Mouse (Mus musculus): ENCODE results near the gene Arhgef7.
A peak's percentile ranks its signal among the peaks of the same experiment; 100 is the strongest.

The Arhgef7 gene

DNA sequence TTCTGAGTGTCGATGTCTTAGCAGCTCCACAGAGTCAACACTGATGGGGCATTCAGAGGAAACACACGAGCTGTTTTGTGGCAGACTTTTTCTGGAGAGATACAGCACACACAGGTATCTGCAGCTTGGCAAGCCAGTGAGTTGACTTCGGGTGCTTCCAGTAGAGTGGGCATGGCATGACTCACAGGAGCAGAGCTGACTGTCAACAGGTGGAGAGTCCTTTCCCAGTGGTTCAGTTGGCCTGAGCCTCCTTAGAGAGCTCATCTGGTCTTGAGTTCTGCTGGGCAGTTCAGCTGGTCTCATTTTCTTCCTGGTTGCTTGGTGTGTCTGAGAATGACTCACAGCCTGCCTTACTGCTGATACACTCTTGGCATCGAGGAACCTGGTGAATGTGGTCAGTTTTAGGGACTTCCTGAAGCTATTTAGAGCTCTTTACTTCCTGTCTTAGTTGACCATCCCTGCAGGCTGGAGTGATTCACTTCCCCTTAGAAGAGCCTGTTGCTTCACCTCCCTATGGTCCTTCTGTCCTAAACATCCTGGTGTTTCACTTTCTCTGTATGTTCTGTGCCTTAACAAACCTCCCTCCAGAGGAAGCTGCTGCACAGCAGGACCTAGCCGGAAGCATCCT, 39.8 kb downstream of the Arhgef7 start:
- no peak for DNase-seq (ENCODE audit: low spot score in 2 of 2)

- no peak for DNase-seq (ENCODE audit: low spot score in 2 of 2)
Observed at GRCm38 (mm10) chr8:11770001-11770400, 42.5 kb downstream of the Arhgef7 start.

GRCm38 (mm10) chr8:11770521-11771080, 43.1 kb downstream of the Arhgef7 start:
- no peak for DNase-seq (ENCODE audit: low spot score in 2 of 2)

- DNase-seq (ENCODE audit: low spot score in 2 of 2): no peak
Observed at GRCm38 (mm10) chr8:11771608-11772007, 44.1 kb downstream of the Arhgef7 start.

DNA sequence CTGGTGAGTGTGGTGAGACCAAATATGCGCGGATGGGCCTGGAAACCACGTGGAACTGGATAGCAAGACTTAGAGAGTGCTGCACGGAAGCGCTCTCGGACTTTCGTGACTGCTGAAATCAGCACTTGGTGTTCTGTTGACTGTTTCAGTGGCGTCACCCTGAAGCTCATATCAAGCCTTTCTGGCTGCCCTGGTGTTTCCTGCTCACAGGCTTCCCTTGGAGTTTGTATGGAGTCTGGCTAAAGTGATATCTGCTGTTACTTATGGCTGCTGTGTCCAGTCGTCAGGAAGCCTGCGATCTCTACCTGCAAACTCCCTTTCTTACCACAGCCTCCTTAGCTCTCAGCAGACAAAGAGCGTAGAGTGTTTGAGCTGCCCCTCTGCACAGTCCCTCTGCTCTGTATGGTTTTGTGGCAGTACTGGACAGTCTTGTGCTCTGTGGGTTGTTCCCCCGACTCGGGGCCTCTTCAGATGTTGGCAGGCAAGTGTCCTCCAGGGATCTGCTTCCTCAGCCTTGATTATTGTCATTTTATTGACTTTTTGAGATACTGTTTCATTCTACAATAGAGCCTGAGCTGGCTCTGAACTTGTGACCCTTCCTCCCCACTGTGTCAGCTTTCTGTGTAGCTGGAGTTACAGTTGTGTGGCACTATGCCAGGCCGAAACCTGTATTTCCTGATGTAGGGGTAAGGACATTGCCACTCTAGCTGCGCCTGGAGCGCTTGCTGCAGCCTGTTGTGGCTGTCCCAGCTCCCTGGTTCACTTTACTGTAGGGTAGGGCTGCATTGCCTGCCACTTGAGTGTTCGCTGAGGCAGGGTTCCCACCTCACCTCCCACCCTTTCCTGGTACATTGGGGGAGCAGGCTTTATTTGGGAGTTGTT, 46.9 kb downstream of the Arhgef7 start:
- no peak for DNase-seq (ENCODE audit: low spot score in 2 of 2)

- DNase-seq (ENCODE audit: low spot score in 2 of 2): no peak
Observed at GRCm38 (mm10) chr8:11775889-11776288, 48.4 kb downstream of the Arhgef7 start.

DNA sequence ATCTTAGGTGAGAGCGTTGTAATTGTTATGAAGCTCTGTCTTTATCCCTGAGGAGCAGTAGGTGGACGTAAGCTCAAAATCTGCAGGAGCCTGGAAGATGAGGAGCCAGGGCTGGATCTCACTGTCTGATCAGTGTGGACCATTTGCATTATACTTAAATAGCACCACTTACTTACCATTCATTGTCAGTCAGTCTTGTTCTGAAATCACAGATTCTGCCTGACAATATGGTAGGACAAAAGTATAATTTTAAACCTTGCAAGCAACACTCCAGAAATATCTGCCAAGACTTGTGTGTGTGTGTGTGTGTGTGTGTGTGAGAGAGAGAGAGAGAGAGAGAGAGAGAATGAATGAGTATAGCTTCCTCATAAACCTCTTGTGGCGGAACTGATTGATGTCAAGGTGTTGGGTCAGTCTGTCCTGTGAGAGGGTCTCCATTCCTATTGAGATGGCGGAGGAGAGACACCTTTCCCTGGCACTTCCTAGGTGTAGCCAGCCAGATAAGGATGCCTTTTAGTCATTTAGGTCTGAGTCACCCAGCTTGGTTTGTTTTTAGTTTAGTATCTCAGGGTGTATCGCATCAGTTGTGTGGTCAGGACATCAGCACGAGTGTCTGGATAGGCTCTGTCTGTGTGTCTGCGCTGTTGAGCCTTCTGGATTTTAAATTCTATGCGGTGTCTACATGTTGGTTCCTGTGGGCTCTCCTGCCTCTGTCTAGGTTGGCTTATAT, 49.1 kb downstream of the Arhgef7 start:
- no peak for DNase-seq (ENCODE audit: low spot score in 2 of 2)

GRCm38 (mm10) chr8:11777201-11777600, 49.7 kb downstream of the Arhgef7 start:
- no peak for DNase-seq (ENCODE audit: low spot score in 2 of 2)

- no peak for DNase-seq (ENCODE audit: low spot score in 2 of 2)
Observed at GRCm38 (mm10) chr8:11778646-11779433, 51.3 kb downstream of the Arhgef7 start.

GRCm38 (mm10) chr8:11779844-11780634, 52.5 kb downstream of the Arhgef7 start:
- no peak for DNase-seq (ENCODE audit: low spot score in 2 of 2)

DNA sequence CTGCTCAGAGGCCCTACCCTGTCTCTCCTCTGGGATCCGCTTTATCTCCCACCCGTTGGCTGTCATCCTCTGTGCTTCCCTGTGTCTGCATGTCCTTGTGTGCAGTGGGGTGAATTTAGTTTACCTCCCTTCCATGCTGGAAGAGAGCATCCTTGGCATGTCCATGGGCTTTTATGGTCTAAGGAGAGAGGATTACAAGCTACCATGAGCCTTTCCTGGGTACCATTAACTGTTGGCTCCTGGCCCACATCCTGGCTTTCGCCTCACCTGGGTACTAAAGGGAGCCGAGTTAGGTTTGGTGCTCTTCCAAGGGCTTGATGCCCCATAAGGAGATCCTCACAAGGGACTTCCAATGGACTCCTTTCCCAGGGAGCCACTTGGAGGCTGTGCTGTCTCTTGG, 53.1 kb downstream of the Arhgef7 start:
- no peak for DNase-seq (ENCODE audit: low spot score in 2 of 2)

GRCm38 (mm10) chr8:11782607-11783006, 55.1 kb downstream of the Arhgef7 start:
- DNase-seq (ENCODE audit: low spot score in 2 of 2): no peak

DNA sequence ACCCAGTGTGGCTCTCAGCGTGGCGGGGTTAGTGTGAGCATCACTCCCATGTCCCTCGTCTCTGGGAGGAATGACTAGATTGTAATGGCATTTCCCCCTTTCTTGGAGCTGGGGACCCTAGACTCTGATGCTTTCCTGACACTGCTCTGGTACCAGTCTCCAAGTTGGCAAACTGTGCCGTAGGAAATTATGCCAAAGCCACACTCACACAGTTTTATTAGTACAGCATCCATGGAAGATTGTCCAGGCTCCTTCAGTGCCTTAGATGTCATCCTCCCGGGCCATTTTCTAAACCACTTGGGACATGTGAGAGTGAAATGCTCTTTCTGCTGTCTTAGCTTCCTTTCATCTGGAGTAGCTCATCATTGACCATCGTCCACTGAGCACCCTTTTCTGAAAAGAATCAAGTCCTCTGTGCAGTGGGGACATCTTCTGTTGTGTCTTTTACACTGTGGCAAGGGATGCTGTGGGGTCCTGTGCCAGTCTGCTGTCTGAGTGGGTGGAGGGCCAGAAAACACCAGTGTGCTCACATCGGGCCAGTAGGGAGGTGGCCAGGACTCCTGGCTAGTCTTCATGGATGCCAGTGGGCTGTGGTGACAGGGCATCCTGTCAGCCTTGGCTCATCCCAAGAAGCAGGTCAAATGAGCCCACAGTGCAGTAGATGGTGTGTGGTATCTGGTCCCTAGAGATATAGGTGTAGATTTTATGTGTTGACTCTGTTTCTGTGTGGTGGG, 56.5 kb downstream of the Arhgef7 start:
- no peak for DNase-seq (ENCODE audit: low spot score in 2 of 2)

DNA sequence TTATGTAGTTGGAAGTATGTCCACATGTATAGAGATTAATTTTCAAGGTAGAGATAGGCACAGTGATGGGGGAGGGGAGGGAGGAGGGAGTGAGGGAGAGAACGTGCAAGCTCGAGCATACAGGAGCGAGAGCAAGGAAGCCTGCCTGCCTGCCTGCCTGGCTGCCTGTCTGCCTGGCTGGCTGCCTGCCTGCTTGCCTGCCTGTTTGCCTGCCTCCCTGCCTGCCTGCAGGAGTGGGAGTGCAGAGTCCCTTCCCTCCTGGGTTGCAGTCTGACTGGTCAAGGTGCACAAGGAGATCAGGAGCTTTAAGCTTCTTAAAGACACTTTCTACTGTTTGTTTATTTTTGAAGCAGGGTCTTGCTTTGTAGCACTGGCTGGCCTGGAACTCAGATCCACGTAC, 57.6 kb downstream of the Arhgef7 start:
- no peak for DNase-seq (ENCODE audit: low spot score in 2 of 2)

GRCm38 (mm10) chr8:11785539-11786046, 58.1 kb downstream of the Arhgef7 start:
- no peak for DNase-seq (ENCODE audit: low spot score in 2 of 2)

- DNase-seq (ENCODE audit: low spot score in 2 of 2): peak in 1 of 2 experiments; percentile 52
Observed at GRCm38 (mm10) chr8:11788252-11788651, 60.7 kb downstream of the Arhgef7 start.

DNA sequence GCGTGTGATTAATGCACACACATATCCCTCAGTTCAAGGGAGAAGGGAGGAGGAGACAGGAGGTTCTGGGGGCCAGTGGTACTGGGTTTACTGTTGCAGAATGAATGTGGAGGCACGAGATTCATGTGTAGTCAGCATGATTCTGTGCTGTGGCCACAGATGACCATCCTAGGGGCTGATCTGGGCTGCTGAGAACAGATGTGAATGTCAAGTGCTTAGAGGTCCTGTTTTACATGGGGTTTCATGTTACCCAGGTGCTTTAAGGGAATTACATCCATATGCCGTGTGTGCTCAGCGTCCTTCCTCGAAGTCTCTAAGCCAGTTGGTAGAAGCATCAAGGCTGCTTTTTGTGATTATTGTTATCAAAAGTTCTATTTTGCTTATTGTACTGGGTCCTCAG, 61.6 kb downstream of the Arhgef7 start:
- DNase-seq (ENCODE audit: low spot score in 2 of 2): no peak

GRCm38 (mm10) chr8:11794956-11795355, 67.4 kb downstream of the Arhgef7 start:
- no peak for DNase-seq (ENCODE audit: low spot score in 2 of 2)

DNA sequence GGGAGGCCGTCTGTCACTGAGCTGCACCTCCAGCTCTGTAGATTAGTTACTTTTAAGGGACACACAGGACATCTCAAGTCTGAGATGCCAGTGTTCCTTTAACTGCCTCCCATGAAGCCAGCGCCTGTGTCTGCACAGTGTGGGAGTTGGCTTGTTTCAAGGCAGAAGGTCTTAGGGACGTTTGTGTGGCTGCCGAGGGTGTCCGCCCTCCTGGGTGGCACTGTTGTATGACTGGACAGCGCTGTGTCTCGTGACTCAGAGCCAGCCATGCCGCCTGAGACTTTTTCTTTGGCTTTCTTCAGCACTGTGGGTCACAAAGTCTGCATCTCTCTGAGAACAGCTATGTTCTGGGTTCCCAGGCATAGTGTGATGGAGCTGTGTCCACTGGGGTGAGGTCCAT, 69.6 kb downstream of the Arhgef7 start:
- DNase-seq (ENCODE audit: low spot score in 2 of 2): no peak

All from spleen, postnatal 10 days (tissue).